Mouse (Mus musculus) cerebellum, adult 8-10 months (tissue): Measurements from ENCODE around the gene Olfr599.
"Not testable (repeated sequence)": the region's sequence is repeated elsewhere in the genome, so short reads cannot be mapped to it uniquely, and the experiment has no call there.

Experiments used
- DNase-seq: peaks from one replicate; pipeline ENCODE4 v3.0.0; 2022

Gene Olfr599

GRCm38 (mm10) chr7:103335617-103336016 is at the start of gene Olfr599:
TSS of gene Olfr599 (plus strand) at chr7:103335917.
- DNase-seq: no peak

- DNase-seq: not testable (repeated sequence)
These were observed 30.4 kb upstream of the Olfr599 start, which contains the start of gene Olfr596 for GRCm38 (mm10) chr7:103305348-103305747. TSS of gene Olfr596 (plus strand) at chr7:103305648.

GRCm38 (mm10) chr7:103316015-103316414 is 19.7 kb upstream of the Olfr599 start, which contains the start of gene Olfr597:
TSS of gene Olfr597 (plus strand) at chr7:103316315.
- DNase-seq: not testable (repeated sequence)

- no peak for DNase-seq
These were observed 12.4 kb upstream of the Olfr599 start, which contains the start of gene Olfr598 for GRCm38 (mm10) chr7:103323268-103323667. TSS of gene Olfr598 (plus strand) at chr7:103323568.

GRCm38 (mm10) chr7:103349569-103349968 is 13.9 kb downstream of the Olfr599 start, which contains the start of gene Olfr600:
TSS of gene Olfr600 (minus strand) at chr7:103349669.
- no peak for DNase-seq

GRCm38 (mm10) chr7:103362555-103362954 is 26.8 kb downstream of the Olfr599 start, which contains the start of gene Olfr601:
TSS of gene Olfr601 (minus strand) at chr7:103362655.
- no peak for DNase-seq

GRCm38 (mm10) chr7:103386077-103386476 is 50.4 kb downstream of the Olfr599 start, which contains the start of gene Olfr603:
TSS of gene Olfr603 (minus strand) at chr7:103386177.
- no peak for DNase-seq
